Mouse (Mus musculus) G1E (cell line): ENCODE measurements around the gene Ccdc70.

Experiments used
- CTCF ChIP-seq: IDR thresholded peaks from 2 replicates; pipeline ENCODE4 v1.5.1; 2012; ENCODE audit warnings: low read depth, low read length, inconsistent platforms, mixed read lengths
- GATA1 ChIP-seq: IDR thresholded peaks from 2 replicates; pipeline ENCODE4 v1.6.1; 2012; ENCODE audit warnings: borderline replicate concordance, low read length, inconsistent platforms, mixed read lengths
- GATA2 ChIP-seq: IDR thresholded peaks from 2 replicates; pipeline ENCODE4 v1.6.1; 2012; ENCODE audit warnings: low read depth, low read length, inconsistent platforms, borderline replicate concordance
- TAL1 ChIP-seq: conservative IDR thresholded peaks from 2 replicates; pipeline ENCODE4 v1.6.1; 2012; ENCODE audit warnings: low read depth, low read length, inconsistent platforms, mixed read lengths

DNA sequence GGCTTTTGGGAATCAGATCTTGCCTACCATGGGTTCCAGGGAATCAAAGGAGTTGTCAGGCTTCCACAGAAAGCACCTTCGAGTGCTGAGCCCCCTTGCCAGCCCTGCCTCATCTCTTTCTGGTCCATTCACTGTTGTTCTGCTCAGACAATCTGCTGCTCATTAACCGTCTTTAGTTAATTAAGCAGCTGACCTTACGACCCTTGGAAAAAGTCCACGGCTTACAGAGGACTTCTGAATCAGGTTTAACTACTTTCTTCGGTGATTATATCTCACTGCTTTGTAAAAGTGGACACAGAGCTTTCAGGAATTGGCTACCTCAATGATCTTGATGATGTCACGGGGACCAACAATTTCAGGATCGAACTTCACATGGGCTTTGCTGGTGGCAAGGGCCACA, 48.2 kb downstream of the Ccdc70 start:
- TF ChIP-seq CTCF (no peak), GATA1 (no peak), GATA2 (no peak), TAL1 (no peak)
